Mouse (Mus musculus): ENCODE data around the gene Mdc1.

The Mdc1 gene

GRCm38 (mm10) chr17:35859371-35859770, 18.1 kb downstream of the Mdc1 start:
- DNase-seq (ENCODE audit: low spot score) = no peak

DNA sequence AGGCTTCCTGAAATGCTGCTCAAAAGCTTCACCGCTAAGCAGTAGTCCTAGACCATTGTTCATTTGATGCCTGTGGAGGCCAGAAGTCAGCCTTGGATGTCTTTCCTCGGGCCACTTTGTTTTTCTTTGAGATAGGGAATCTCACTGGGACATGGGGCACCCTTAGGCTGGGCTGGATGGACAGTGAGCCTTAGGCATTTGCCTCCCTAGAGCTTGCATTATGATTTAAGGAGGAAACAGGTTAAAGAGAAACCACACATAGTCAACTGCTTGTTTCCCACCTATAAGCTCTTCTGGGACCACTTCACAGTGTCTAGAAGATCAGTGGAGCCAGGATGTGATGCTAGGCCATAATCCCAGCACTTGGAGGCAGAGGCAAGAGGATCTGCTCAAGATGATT, 18.5 kb downstream of the Mdc1 start:
- DNase-seq (ENCODE audit: low spot score) = no peak

GRCm38 (mm10) chr17:35860831-35861197, 19.5 kb downstream of the Mdc1 start:
- DNase-seq (ENCODE audit: low spot score) = no peak

GRCm38 (mm10) chr17:35861198-35861857, 20.0 kb downstream of the Mdc1 start, which contains the start of gene Nrm:
TSS of gene Nrm (plus strand) at chr17:35861318.
- peak; percentile 84 for DNase-seq (ENCODE audit: low spot score)

DNA sequence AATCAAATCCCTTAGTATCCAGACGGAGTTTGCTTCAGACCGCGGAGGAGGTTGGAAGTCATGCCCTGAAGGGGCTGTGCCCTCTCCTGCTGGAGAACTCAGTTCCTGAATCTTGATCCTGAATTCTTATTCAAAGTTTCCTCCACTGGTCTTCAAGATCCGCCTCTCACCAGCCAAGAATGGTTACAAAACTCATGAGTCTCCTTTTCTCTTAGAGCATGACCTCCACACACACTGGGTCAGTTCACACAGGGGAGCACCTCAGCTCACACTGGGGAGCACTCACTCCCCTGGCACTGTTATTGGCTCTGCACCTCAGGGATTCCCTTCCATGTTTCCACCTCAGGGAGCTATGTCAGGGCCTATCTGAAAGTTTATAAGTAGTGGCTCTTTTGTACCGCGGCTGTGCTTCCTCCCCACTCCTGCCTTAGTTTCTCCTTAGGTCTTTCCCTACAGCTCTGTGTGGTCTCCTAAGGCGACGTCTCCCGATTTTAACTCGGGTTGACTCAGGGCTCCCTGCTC, 23.6 kb downstream of the Mdc1 start:
- DNase-seq (ENCODE audit: low spot score) = no peak

DNA sequence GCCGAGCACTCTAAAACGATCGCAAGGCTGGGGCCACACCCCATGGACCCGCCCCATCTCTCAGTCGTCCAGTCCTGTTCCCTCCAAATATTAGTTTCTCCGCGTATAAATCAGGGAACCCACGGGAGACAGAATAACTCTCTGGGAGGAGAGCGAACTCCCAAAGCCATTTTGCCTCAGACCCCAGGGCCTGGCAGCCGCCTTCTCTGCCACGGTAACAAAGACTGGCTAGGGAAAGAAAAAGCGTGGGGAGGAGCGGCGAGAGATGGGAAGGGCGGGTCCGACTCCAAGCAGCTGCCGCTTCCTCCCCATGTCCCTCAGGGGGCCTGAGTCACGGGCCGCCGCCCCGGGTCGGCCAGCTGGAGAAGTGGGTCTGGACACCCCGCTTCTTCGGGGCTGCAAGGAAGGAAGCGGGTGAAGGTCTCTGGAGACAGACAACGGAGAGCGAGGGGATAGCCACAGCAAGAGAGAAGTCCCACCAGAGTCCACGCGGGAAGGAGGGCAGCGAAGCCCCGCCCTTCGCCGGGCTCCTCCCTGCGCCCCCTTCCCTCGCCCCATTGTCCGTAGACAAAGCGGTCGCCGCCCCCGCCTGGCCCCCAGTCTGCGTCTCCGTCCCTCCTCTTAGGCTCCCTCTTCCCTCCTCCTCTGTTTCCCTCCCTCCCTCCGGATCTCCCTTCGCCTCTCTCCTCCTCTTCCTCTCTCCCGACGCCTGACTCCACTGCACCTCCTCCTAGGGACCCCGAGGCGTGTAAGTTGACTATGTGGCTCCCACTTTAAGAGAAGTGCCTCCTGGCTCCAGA, 24.4 kb downstream of the Mdc1 start, which contains the start of gene Ppp1r18:
Gene Ppp1r18 (plus strand): TSS at position 113 of the 800 bp plus-strand sequence.
- DNase-seq (ENCODE audit: low spot score) = peak; percentile 62

GRCm38 (mm10) chr17:35866281-35866831, 25.0 kb downstream of the Mdc1 start:
- DNase-seq (ENCODE audit: low spot score) = peak; percentile 51

DNA sequence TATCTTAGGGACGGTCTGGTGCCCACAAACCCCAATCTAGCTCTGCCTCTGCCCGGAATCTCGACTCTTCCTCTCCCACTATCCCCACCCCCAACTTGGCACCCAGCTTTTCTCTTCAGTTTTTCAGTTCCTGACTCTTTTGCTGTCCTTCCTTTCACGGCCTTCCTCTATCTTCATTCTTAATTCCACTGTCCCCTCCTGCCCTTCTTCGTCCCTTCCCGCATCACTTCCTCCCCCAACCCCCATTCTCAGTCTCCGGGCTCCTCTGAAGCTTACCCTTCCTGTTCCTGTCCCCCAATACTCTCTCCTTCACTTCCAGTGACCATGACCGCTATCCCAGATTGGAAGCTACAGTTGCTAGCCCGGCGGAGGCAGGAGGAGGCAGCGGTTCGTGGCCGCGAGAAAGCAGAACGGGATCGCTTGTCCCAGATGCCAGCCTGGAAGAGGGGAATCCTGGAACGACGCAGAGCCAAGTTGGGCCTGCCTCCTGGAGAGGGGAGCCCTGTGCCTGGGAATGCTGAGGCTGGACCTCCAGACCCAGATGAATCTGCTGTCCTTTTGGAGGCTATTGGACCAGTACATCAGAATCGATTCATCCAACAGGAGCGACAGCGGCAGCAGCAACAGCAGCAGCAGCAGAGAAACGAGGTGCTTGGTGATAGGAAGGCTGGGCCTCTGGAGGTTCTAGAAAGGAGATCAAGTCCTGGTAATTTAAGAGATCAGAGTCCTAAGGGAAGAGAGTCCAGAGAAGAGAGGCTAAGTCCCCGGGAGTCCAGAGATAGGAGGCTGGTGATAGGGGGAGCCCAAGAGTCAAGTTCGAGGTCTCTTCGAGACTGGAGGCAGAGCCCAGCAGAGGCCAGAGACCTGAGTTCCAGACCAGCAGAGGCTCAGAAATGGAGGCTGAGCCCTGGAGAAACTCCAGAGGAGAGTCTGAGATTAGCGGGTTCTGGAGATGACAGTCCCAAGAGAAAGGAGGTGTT, 25.9 kb downstream of the Mdc1 start:
- DNase-seq (ENCODE audit: low spot score) = no peak

DNA sequence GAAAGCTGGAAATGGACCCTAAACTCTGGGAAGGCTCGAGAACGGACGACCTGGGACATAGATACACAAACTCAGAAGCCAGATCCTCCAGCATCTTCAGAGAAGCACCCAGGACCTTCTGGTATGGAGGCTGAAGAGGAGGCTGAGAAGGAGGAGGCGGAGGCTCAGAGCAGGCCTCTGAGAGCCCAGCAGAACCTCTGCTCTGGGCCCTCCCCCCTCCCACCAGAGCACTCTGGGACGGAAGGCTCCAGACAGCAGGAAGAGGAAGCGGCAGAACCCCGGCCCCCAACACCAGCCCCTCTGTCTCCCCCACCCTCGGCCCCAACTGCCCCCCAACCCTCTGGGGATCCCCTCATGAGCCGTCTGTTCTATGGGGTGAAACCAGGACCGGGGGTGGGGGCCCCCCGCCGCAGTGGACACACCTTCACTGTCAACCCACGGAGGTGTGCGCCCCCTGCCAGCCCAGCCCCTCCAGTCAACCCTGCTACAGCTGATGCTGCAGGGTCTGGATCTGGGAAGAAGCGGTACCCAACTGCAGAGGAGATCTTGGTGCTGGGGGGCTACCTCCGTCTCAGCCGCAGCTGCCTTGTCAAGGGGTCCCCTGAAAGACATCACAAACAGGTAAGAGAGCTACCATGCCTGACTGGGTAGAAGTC, 27.0 kb downstream of the Mdc1 start:
- DNase-seq (ENCODE audit: low spot score) = no peak

DNA sequence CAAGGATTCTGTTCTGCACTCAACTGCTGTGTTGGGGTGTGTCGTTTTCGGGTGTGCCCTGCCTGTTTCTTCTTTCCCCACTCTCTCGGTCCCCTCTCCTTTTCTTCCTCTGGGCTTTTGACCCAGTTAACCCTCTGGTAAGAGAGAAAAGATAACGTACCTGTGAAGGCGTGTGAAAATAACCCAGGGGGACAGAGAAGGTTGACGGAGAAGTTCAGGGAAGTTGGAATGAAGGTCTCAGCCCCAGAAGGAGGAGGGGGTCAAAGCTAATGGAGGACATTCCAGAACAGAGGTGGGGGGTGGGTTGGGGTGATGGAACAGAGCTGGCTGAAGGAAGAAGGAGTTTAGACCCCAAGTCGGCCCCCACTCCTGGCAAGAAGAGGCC, 27.6 kb downstream of the Mdc1 start:
- no peak for DNase-seq (ENCODE audit: low spot score)

GRCm38 (mm10) chr17:35869346-35870067, 28.2 kb downstream of the Mdc1 start:
- no peak for DNase-seq (ENCODE audit: low spot score)

DNA sequence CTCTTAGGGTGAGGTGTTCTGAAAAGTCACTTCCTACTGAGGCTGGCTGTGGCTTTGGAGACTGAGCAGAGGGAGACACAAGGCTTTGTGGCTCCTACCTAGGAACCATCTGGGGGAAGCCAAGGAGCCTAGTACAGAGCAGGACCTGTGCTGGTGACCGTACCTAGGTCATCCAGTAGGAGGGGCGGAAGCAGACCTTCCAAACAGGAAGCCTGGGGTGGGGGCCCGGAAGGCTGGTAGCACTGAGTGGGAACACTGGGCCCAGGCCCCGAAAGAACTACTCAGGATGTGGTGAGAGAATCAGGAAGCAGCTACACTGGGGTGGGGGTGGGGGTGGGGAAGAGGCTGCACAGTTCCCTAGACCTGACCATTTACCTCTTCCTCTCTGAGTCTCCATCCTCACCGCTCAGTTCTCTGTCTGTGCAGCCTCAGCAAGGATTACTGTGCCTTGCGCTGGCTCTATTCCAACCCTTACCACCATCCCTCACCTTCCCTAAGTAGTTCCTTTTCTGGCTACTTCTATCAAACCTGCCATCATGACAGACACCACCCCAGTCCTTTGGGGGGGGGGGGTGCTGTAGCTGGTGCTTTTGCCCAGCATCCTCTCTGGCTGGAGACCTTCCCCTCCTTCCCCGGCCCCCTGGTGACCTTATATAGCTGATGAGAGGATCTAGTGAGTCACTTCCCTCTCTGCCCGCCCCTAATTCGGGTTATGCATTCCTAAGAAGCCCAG, 29.0 kb downstream of the Mdc1 start:
- no peak for DNase-seq (ENCODE audit: low spot score)

DNA sequence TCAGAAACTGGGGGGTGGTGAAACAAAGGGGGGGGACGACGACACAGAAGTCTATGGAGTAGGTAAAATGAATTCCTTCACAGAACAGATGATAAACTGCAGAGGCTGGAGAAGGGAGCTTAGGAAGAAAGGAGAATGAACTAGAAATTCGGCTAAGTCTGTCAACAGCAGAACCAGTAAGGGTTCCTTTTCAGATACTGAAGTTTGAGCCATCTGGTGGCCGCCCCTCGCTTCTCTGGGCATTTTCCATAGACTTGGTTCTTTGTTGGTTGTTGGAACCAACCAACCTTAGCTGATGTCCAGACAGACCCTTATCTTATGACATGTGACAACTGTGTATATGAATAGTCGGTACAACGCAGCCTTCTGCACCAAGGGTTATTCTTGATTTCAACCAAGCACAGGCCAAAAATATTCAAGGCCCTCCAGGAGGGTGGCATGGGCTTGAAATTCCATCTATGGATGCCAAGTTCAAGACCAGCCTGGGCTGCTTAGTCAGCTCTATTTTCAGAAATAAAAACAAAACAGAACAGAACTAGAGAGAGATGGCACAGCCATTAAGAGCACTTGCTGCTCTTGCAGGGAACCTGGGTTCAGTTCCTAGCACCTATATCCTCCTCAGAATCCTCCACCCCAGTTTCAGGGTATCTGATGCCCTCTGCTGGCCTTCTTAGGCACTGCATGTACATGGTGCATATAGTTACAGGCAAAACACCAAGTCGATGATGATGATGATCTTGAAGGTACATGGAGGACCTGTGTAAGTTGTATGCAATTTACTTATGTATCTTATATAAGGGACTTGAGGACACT, 29.8 kb downstream of the Mdc1 start:
- no peak for DNase-seq (ENCODE audit: low spot score)

DNA sequence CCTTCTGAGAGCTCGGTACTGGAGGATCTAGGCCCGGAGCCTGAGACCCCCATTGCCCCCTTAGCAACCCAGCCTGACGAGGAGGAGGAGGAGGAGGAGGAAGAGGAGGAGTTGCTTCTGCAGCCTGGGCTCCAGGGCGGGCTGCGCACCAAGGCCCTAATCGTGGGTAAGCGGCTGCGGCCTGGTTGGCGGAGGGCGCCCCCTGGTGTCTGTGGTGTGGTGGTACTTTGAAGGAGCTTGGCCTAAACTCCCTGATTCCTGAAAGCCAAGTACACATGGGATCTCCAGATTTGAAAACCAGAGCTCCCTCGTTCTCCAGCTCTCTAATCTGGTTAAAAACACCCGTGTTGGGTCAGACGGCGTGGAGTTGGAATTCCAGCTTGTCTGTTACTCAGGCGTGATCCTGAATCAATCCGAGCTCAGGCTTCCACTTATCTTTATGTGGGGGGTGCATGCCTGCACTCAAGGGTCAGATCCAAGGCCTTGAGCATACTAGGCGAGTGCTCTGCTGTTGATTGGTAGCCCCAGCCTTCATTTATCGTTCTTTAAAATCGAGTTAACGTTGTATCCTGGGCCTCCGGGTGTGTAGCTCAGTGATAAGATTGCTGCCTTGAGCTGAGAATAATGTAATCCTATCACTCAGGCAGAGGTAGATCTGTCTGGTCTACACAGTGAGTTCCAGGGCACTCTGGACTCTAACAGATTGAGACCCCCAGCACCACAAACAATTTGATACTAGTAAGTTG, 32.6 kb downstream of the Mdc1 start:
- DNase-seq (ENCODE audit: low spot score) = peak; percentile 91

GRCm38 (mm10) chr17:35874721-35875120, 33.4 kb downstream of the Mdc1 start:
- no peak for DNase-seq (ENCODE audit: low spot score)

DNA sequence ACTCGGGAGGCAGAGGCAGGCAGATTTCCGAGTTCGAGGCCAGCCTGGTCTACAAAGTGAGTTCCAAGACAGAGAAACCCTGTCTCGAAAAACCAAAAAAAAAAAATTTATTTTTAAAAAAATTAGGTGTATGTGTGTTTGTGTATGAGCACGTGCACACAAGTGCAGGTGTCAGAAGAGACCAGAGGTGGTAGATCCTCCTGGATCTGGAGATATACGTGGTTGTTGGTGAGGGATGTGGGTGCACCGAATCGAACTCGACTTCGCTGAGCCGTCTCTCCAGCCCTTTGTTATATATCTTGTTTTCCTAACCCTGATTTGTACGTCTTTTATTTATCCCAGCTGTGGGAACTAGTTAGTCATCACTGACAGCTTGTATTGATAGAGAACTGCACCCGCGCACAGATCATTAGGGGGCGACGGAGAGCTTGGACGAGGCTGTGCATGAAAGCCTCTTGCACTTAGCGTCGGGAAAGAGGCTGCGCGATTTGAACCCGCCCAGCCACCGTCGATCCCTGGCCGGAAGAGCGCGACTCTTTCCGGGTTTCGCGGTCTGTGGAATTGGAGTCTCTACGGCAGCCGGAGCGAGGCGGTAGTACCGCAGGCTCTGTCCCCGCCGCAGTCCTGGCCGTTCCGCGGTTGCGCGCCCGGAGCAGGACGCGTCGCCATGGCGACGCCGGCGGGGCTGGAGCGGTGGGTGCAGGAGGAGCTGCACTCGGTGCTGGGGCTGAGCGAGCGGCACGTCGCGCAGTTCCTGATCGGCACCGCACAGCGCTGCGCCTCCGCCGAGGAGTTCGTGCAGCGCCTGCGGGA, 38.1 kb downstream of the Mdc1 start, which contains the start of gene Dhx16:
Gene Dhx16 (plus strand): TSS at position 575 of the 813 bp plus-strand sequence.
- DNase-seq (ENCODE audit: low spot score) = peak; percentile 90

GRCm38 (mm10) chr17:35882924-35883323, 41.6 kb downstream of the Mdc1 start:
- no peak for DNase-seq (ENCODE audit: low spot score)

Measured in ovary, postnatal 14 days (tissue).